Mouse (Mus musculus) heart, embryonic 15.5 days (tissue): ENCODE measurements around the gene Cnga3. TPM values are rescaled to one million over a fixed set of nuclear protein-coding genes. Genes with fewer than 3 reads are reported as not detected.

Source experiments
- ATAC-seq: fragments of 200-750 bp; cut with Nextera tagmentation; replicated peaks from 2 replicates; pipeline ENCODE4 v1.8.0; 2017; ENCODE audit warnings: low read depth, moderate TSS enrichment; ENCODE audit not compliant: insufficient number of reproducible peaks, insufficient read depth, low FRiP score
- H3K27ac ChIP-seq: fragments of 300-500 bp; sonication (generic); 2 replicates; pipeline ENCODE4 v1.5.1; 2015; ENCODE audit warnings: mild to moderate bottlenecking, inconsistent platforms
- H3K27me3 ChIP-seq: fragments of 300-500 bp; sonication (generic); 2 replicates; pipeline ENCODE4 v1.6.1; 2015; ENCODE audit warnings: inconsistent platforms
- H3K36me3 ChIP-seq: fragments of 300-500 bp; sonication (generic); 2 replicates; pipeline ENCODE4 v1.6.1; 2015; ENCODE audit warnings: mild to moderate bottlenecking, inconsistent platforms
- H3K4me1 ChIP-seq: fragments of 300-500 bp; sonication (generic); replicated peaks from 2 replicates; pipeline ENCODE4 v1.6.1; 2015; ENCODE audit warnings: inconsistent platforms
- H3K4me2 ChIP-seq: fragments of 300-500 bp; sonication (generic); 2 replicates; pipeline ENCODE4 v1.6.1; 2015; ENCODE audit warnings: inconsistent platforms, mild to moderate bottlenecking, moderate library complexity
- H3K4me3 ChIP-seq: fragments of 300-500 bp; sonication (generic); 2 replicates; pipeline ENCODE4 v1.5.1; 2015; ENCODE audit warnings: mild to moderate bottlenecking, inconsistent platforms
- H3K9ac ChIP-seq: fragments of 300-500 bp; sonication (generic); 2 replicates; pipeline ENCODE4 v1.6.1; 2015; ENCODE audit warnings: mild to moderate bottlenecking, inconsistent platforms
- H3K9me3 ChIP-seq: fragments of 300-500 bp; sonication (generic); replicated peaks from 2 replicates; pipeline ENCODE4 v1.6.1; 2016; ENCODE audit warnings: inconsistent platforms
- WGBS: fragments of 180-500 bp; shearing (Covaris S2); methylation state at CpG from one replicate; pipeline ENCODE4 v1.1.7; 2015; ENCODE audit warnings: mixed read lengths; 5-methylcytosine and 5-hydroxymethylcytosine counted together
- polyA plus RNA-seq: library from polyadenylated mRNA; unstranded; fragments of >200 nt; fragmentation: Nextera tagmentation; extraction: Ambion mirVana; gene quantifications from 2 replicates; pipeline ENCODE4 v1.2.1, GENCODE M21; 2015

Cnga3 gene
- polyA plus RNA-seq: 0.04 and 0.06 TPM in 2 replicates

GRCm38 (mm10) chr1:37214144-37214543 lies at the start of gene Cnga3:
Gene Cnga3, plus strand, starts transcription at chr1:37214434.
- Histone ChIP-seq H3K27me3 (peaks cover 11% of the 10 kb centered on the region), H3K4me2 (no peak within 1 kb of the TSS), H3K27ac (no peak within 1 kb of the TSS), H3K4me1 (no peaks in the 10 kb centered on the region), H3K36me3 (no peaks in the 10 kb centered on the region), H3K9ac (no peak within 1 kb of the TSS), H3K9me3 (no peaks in the 10 kb centered on the region), H3K4me3 (no peak within 1 kb of the TSS)
- 50% methylated on average over 1 of the region's 1 CpGs for WGBS
- no peak for ATAC-seq

GRCm38 (mm10) chr1:37166066-37166465 lies 48.2 kb upstream of the Cnga3 start:
- no peaks in the 10 kb centered on the region for H3K4me1 ChIP-seq
- WGBS: 45% methylated on average over 6 of the region's 6 CpGs
- no peak overlapping the region for H3K27ac ChIP-seq

GRCm38 (mm10) chr1:37167918-37168317 lies 46.3 kb upstream of the Cnga3 start:
- no peaks in the 10 kb centered on the region for H3K9me3 ChIP-seq

More at GRCm38 (mm10) chr1:37166066-37166465, 48.2 kb upstream of the Cnga3 start:
- no peak overlapping the region for H3K9ac ChIP-seq
- no peaks in the 10 kb centered on the region for H3K36me3 ChIP-seq
- ATAC-seq: no peak
- H3K9me3 ChIP-seq: 0 out of 2 replicates have a peak, but pooled peaks cover 4% of the 10 kb centered on the region
- H3K27me3 ChIP-seq: no peaks in the 10 kb centered on the region
- H3K4me2 ChIP-seq: no peak overlapping the region
- no peak overlapping the region for H3K4me3 ChIP-seq

GRCm38 (mm10) chr1:37177874-37178273 lies 36.4 kb upstream of the Cnga3 start:
- ATAC-seq: no peak
- H3K36me3 ChIP-seq: no peaks in the 10 kb centered on the region
- no peak overlapping the region for H3K4me2 ChIP-seq
- no peaks in the 10 kb centered on the region for H3K9me3 ChIP-seq
- WGBS: 83% methylated on average over 2 of the region's 2 CpGs
- no peak overlapping the region for H3K27ac ChIP-seq
- no peaks in the 10 kb centered on the region for H3K27me3 ChIP-seq
- no peak overlapping the region for H3K4me3 ChIP-seq
- H3K4me1 ChIP-seq: no peaks in the 10 kb centered on the region
- H3K9ac ChIP-seq: no peak overlapping the region

More at GRCm38 (mm10) chr1:37167918-37168317, 46.3 kb upstream of the Cnga3 start:
- WGBS: 69% methylated on average over 7 of the region's 7 CpGs
- H3K4me2 ChIP-seq: no peak overlapping the region
- no peaks in the 10 kb centered on the region for H3K36me3 ChIP-seq
- no peaks in the 10 kb centered on the region for H3K27me3 ChIP-seq
- H3K9ac ChIP-seq: no peak overlapping the region
- no peak overlapping the region for H3K4me3 ChIP-seq
- no peak overlapping the region for H3K27ac ChIP-seq
- no peak for ATAC-seq
- H3K4me1 ChIP-seq: no peaks in the 10 kb centered on the region

GRCm38 (mm10) chr1:37179852-37180251 lies 34.4 kb upstream of the Cnga3 start:
- no peak for ATAC-seq
- Histone ChIP-seq H3K9me3 (no peaks in the 10 kb centered on the region), H3K9ac (no peak overlapping the region), H3K4me3 (no peak overlapping the region), H3K27ac (no peak overlapping the region), H3K27me3 (no peaks in the 10 kb centered on the region), H3K36me3 (no peaks in the 10 kb centered on the region), H3K4me2 (no peak overlapping the region), H3K4me1 (no peaks in the 10 kb centered on the region)
- 76% methylated on average over 5 of the region's 5 CpGs for WGBS

GRCm38 (mm10) chr1:37187050-37187449 lies 27.2 kb upstream of the Cnga3 start:
- H3K4me2 ChIP-seq: no peak overlapping the region
- no peaks in the 10 kb centered on the region for H3K36me3 ChIP-seq
- no peaks in the 10 kb centered on the region for H3K9me3 ChIP-seq
- H3K4me3 ChIP-seq: no peak overlapping the region
- no peak overlapping the region for H3K27ac ChIP-seq
- no peak overlapping the region for H3K9ac ChIP-seq
- WGBS: 62% methylated on average over 6 of the region's 6 CpGs
- ATAC-seq: no peak
- H3K4me1 ChIP-seq: no peaks in the 10 kb centered on the region
- H3K27me3 ChIP-seq: no peaks in the 10 kb centered on the region

- Histone ChIP-seq H3K27me3 (no peaks in the 10 kb centered on the region), H3K4me2 (no peak overlapping the region), H3K9ac (no peak overlapping the region), H3K27ac (no peak overlapping the region), H3K4me1 (no peaks in the 10 kb centered on the region), H3K4me3 (no peak overlapping the region), H3K36me3 (no peaks in the 10 kb centered on the region), H3K9me3 (no peaks in the 10 kb centered on the region)
- 48% methylated on average over 4 of the region's 4 CpGs for WGBS
- no peak for ATAC-seq
These were observed 19.6 kb upstream of the Cnga3 start for GRCm38 (mm10) chr1:37194607-37195006.

GRCm38 (mm10) chr1:37201406-37201805 lies 12.8 kb upstream of the Cnga3 start:
- Histone ChIP-seq H3K27ac (no peak overlapping the region), H3K4me2 (no peak overlapping the region), H3K9ac (no peak overlapping the region), H3K36me3 (no peaks in the 10 kb centered on the region), H3K4me1 (no peaks in the 10 kb centered on the region), H3K27me3 (no peaks in the 10 kb centered on the region), H3K4me3 (no peak overlapping the region), H3K9me3 (no peaks in the 10 kb centered on the region)
- no peak for ATAC-seq
- WGBS: 66% methylated on average over 4 of the region's 4 CpGs

- ATAC-seq: no peak; the same call in 1 of the 2 replicates
- 75% methylated on average over 8 of the region's 8 CpGs for WGBS
- no peak overlapping the region for H3K4me3 ChIP-seq
- H3K4me2 ChIP-seq: no peak overlapping the region
- H3K27me3 ChIP-seq: no peaks in the 10 kb centered on the region
- H3K4me1 ChIP-seq: no peaks in the 10 kb centered on the region
- no peaks in the 10 kb centered on the region for H3K9me3 ChIP-seq
- H3K36me3 ChIP-seq: no peaks in the 10 kb centered on the region
- no peak overlapping the region for H3K9ac ChIP-seq
- no peak overlapping the region for H3K27ac ChIP-seq
These were observed 6.5 kb upstream of the Cnga3 start for GRCm38 (mm10) chr1:37207743-37208142.

GRCm38 (mm10) chr1:37212375-37212774 lies 1.9 kb upstream of the Cnga3 start:
- Histone ChIP-seq H3K4me1 (no peaks in the 10 kb centered on the region), H3K36me3 (no peaks in the 10 kb centered on the region), H3K4me2 (no peak overlapping the region), H3K27me3 (no peaks in the 10 kb centered on the region), H3K9me3 (no peaks in the 10 kb centered on the region), H3K27ac (no peak overlapping the region), H3K9ac (no peak overlapping the region), H3K4me3 (no peak overlapping the region)
- no peak for ATAC-seq
- 83% methylated on average over 9 of the region's 9 CpGs for WGBS

- no peak overlapping the region for H3K27ac ChIP-seq
- no peak overlapping the region for H3K4me3 ChIP-seq
- 8% methylated on average over 14 of the region's 14 CpGs for WGBS
- H3K9me3 ChIP-seq: no peaks in the 10 kb centered on the region
- no peak overlapping the region for H3K9ac ChIP-seq
- H3K27me3 ChIP-seq: peaks cover 11% of the 10 kb centered on the region
- H3K4me2 ChIP-seq: no peak overlapping the region
- no peaks in the 10 kb centered on the region for H3K36me3 ChIP-seq
- H3K4me1 ChIP-seq: no peaks in the 10 kb centered on the region
- no peak for ATAC-seq
These were observed 4.2 kb downstream of the Cnga3 start for GRCm38 (mm10) chr1:37218386-37218785.

GRCm38 (mm10) chr1:37219593-37219992 lies 5.4 kb downstream of the Cnga3 start:
- Histone ChIP-seq H3K4me2 (no peak overlapping the region), H3K9me3 (no peaks in the 10 kb centered on the region), H3K36me3 (no peaks in the 10 kb centered on the region), H3K27ac (no peak overlapping the region), H3K9ac (no peak overlapping the region), H3K4me1 (no peaks in the 10 kb centered on the region), H3K4me3 (no peak overlapping the region), H3K27me3 (peaks cover 11% of the 10 kb centered on the region)
- ATAC-seq: no peak
- WGBS: 82% methylated on average over 5 of the region's 5 CpGs
